Mouse (Mus musculus) heart, embryonic 11.5 days (tissue): ENCODE data around the gene Rdh5. TPM values are rescaled to one million over a fixed set of nuclear protein-coding genes. Genes with fewer than 3 reads are reported as not detected.

Experiments
- ATAC-seq: fragments of 200-750 bp; cut with Nextera tagmentation; replicated peaks from 2 replicates; pipeline ENCODE4 v1.8.0; 2017; ENCODE audit warnings: moderate library complexity; ENCODE audit not compliant: insufficient number of reproducible peaks, low FRiP score, low TSS enrichment
- H3K27ac ChIP-seq: fragments of 300-500 bp; sonication (generic); 2 replicates; pipeline ENCODE4 v1.5.1; 2014; ENCODE audit warnings: mild to moderate bottlenecking, low read depth, low read length
- H3K27me3 ChIP-seq: fragments of 300-500 bp; sonication (generic); 2 replicates; pipeline ENCODE4 v1.6.1; 2014; ENCODE audit warnings: mild to moderate bottlenecking, low read length, mixed read lengths; ENCODE audit not compliant: control insufficient read depth, insufficient read depth
- H3K36me3 ChIP-seq: fragments of 300-500 bp; sonication (generic); 2 replicates; pipeline ENCODE4 v1.6.1; 2014; ENCODE audit warnings: mild to moderate bottlenecking, low read length, moderate library complexity, mixed read lengths; ENCODE audit not compliant: control insufficient read depth, insufficient read depth
- H3K4me1 ChIP-seq: fragments of 300-500 bp; sonication (generic); 2 replicates; pipeline ENCODE4 v1.6.1; 2014; ENCODE audit warnings: low read length; ENCODE audit not compliant: control insufficient read depth, insufficient read depth
- H3K4me2 ChIP-seq: fragments of 300-500 bp; sonication (generic); 2 replicates; pipeline ENCODE4 v1.6.1; 2014; ENCODE audit warnings: mild to moderate bottlenecking, moderate library complexity
- H3K4me3 ChIP-seq: fragments of 300-500 bp; sonication (generic); 2 replicates; pipeline ENCODE4 v1.5.1; 2014; ENCODE audit warnings: low read depth, low read length
- H3K9ac ChIP-seq: fragments of 300-500 bp; sonication (generic); 2 replicates; pipeline ENCODE4 v1.6.1; 2014; ENCODE audit warnings: mild to moderate bottlenecking, low read depth, low read length, moderate library complexity
- H3K9me3 ChIP-seq: fragments of 300-500 bp; sonication (generic); replicated peaks from 2 replicates; pipeline ENCODE4 v1.6.1; 2016; ENCODE audit warnings: low read length; ENCODE audit not compliant: control insufficient read depth
- WGBS: fragments of 180-500 bp; shearing (Covaris S2); extraction: QIAGEN DNeasy Blood & Tissue Kit; methylation state at CpG from one replicate; pipeline ENCODE4 v1.1.7; 2014; ENCODE audit not compliant: insufficient replicate concordance; 5-methylcytosine and 5-hydroxymethylcytosine counted together
- polyA plus RNA-seq: library from polyadenylated mRNA; unstranded; fragments of >200 nt; fragmentation: Nextera tagmentation; extraction: Ambion mirVana; gene quantifications from 2 replicates; pipeline ENCODE4 v1.2.1, GENCODE M21; 2014

Rdh5 gene
- polyA plus RNA-seq, 1 experiment from 2014 or later = 8.1 TPM

DNA sequence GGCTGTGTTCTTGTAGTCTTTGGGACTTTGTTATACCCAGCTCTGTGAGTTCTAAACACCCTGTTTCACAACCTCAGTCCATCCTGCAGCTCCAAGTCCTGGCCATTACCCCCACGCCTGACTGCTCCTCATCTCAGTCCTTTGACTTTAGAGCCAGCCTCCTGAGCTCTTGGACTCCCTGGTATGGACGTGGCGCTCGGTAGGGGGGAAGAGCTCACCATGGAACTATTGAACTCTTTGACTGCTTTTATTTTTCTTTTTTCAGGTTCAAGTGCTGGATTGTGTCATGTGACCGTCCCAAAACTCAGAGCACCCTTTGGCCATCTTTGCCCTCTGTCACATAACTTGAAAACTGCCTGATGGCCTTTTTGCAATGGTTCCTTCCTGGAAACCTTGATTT is 40.6 kb downstream of the Rdh5 start:
- Histone ChIP-seq H3K27ac (no peak overlapping the region), H3K27me3 (no peaks in the 10 kb centered on the region), H3K4me3 (no peak overlapping the region), H3K36me3 (no peaks in the 10 kb centered on the region), H3K9ac (no peak overlapping the region), H3K9me3 (no peaks in the 10 kb centered on the region), H3K4me1 (0 out of 2 replicates have a peak, but pooled peaks cover 3% of the 10 kb centered on the region), H3K4me2 (no peak overlapping the region)
- WGBS = 92% methylated on average over 5 of the region's 5 CpGs
- no peak for ATAC-seq

DNA sequence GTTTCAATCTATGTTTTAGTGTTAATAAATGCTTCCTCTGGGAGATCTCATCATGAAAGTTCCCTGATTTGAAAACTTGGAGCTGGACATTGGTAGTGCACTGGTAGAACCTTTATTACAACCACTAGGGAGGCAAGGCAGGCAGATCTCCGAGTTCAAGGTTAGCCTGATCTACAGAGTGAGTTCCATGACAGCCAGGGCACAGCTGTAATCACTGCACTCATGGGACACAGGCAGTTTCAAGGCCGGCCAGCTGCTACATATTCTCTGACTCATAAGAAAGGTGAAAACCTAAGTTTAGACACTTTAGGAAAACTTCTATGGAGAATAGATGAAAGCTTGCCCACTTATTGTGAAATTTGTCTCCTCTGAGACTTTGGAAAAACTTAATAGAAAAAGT is 43.9 kb downstream of the Rdh5 start:
- no peaks in the 10 kb centered on the region for H3K4me1 ChIP-seq
- no peak overlapping the region for H3K9ac ChIP-seq
- no peaks in the 10 kb centered on the region for H3K9me3 ChIP-seq
- no peak overlapping the region for H3K4me2 ChIP-seq
- no peak overlapping the region for H3K27ac ChIP-seq
- H3K27me3 ChIP-seq = no peaks in the 10 kb centered on the region
- H3K36me3 ChIP-seq = peaks cover 3% of the 10 kb centered on the region
- H3K4me3 ChIP-seq = no peak overlapping the region
- whole genome bisulfite sequencing = 89% methylated on average over 2 of the region's 2 CpGs
- ATAC-seq = no peak

DNA sequence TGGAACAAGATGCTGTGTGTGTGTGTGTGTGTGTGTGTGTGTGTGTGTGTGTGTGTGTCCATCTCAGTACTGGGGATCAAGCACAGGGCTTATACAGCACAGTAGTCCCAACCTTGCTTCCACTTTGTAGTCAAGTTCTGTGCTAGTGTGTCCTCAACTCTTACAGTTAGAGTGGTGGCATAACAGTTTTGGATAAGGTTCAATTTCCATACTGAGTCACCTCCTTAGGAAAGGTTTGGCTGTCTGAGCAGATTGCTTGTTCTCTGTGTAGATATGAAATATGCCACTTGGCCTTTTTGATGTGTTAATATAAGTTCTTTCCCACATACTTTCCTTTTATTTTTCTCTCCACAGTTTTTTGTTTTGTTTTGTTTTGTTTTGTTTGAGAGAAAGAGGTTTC is 44.4 kb downstream of the Rdh5 start:
- H3K4me3 ChIP-seq = no peak overlapping the region
- no peaks in the 10 kb centered on the region for H3K4me1 ChIP-seq
- no peak overlapping the region for H3K4me2 ChIP-seq
- H3K9ac ChIP-seq = no peak overlapping the region
- no peak overlapping the region for H3K27ac ChIP-seq
- H3K27me3 ChIP-seq = no peaks in the 10 kb centered on the region
- H3K9me3 ChIP-seq = no peaks in the 10 kb centered on the region
- H3K36me3 ChIP-seq = peaks cover 7% of the 10 kb centered on the region
- ATAC-seq = no peak

DNA sequence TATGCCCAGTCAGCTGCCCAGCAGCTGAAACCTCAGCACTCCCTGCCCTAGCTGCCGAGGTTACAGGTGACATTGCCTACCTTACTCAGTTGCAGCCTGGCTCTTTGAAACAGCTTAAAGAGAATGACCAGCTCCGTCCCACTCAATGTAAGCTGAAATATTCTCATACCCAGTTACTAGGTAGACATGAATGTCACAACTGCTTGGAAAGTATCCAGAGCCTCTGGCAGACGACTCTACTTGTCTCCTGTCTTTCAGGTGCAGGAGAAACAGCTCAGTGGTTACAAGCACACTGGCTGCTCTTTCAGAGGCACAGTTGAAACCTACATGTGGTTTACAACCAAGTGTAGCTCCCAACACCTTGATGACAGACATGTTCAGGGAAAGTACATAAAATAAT is 52.3 kb downstream of the Rdh5 start:
- 82% methylated on average over 3 of the region's 3 CpGs for WGBS
- H3K9me3 ChIP-seq = no peaks in the 10 kb centered on the region
- no peaks in the 10 kb centered on the region for H3K27me3 ChIP-seq
- H3K27ac ChIP-seq = no peak overlapping the region
- H3K9ac ChIP-seq = no peak overlapping the region
- ATAC-seq = no peak
- no peak overlapping the region for H3K4me2 ChIP-seq
- H3K4me3 ChIP-seq = no peak overlapping the region
- no peaks in the 10 kb centered on the region for H3K4me1 ChIP-seq
- peaks cover 21% of the 10 kb centered on the region for H3K36me3 ChIP-seq

DNA sequence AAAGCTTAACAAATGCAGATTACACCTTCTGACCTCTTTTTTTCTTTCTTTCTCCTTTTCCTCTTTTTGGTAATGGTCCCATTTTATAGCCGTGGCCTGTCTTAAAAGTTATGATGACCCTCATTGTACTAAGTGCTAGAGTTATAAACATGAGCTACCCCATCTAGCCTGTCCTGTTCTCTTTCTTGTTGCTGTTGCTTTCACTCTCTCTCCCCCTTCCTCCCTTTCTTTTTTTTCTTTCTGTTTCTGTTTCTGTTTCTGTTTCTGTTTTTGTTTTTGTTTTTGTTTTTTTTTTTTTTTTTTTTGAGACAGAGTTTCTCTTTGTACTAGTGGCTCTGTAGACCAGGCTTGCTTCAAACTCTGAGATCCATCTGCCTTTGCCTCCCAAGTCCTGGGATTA is 56.2 kb downstream of the Rdh5 start:
- Histone ChIP-seq H3K27me3 (no peaks in the 10 kb centered on the region), H3K9me3 (no peaks in the 10 kb centered on the region), H3K27ac (no peak overlapping the region), H3K4me1 (no peaks in the 10 kb centered on the region), H3K36me3 (peaks cover 10% of the 10 kb centered on the region), H3K9ac (no peak overlapping the region), H3K4me3 (no peak overlapping the region), H3K4me2 (no peak overlapping the region)
- ATAC-seq = no peak
- WGBS = 95% methylated on average over 1 of the region's 1 CpGs

DNA sequence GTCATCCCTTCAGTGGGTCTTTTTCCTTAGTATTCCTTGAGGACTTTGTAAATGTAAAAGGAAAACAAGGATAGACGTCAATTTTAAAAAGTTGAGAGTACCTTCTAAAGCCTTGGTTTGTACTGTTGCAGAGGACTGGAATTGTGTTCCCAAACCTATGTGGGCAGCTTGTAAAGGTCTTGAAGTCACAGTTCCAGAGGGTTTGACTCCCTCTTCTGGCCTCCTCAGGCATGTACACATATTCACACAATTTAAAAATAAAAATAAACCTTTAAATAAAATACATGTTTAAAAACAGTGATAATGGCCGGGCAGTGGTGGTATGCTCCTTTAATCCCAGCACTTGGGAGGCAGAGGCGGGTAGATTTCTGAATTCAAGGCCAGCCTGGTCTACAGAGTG is 56.6 kb downstream of the Rdh5 start:
- no peak for ATAC-seq
- no peak overlapping the region for H3K4me2 ChIP-seq
- peaks cover 7% of the 10 kb centered on the region for H3K36me3 ChIP-seq
- no peak overlapping the region for H3K4me3 ChIP-seq
- H3K27me3 ChIP-seq = no peaks in the 10 kb centered on the region
- H3K9me3 ChIP-seq = no peaks in the 10 kb centered on the region
- no peaks in the 10 kb centered on the region for H3K4me1 ChIP-seq
- H3K9ac ChIP-seq = no peak overlapping the region
- WGBS = 76% methylated on average over 3 of the region's 3 CpGs
- H3K27ac ChIP-seq = no peak overlapping the region

Other genes starting within 250 kb of the Rdh5 start
- 11.1 and 12.4 TPM in 2 replicates for gene Suox, start 248.8 kb downstream of the Rdh5 start, polyA plus RNA-seq
- 51.3 and 64.5 TPM in 2 replicates for gene Rab5b, start 226.6 kb downstream of the Rdh5 start, polyA plus RNA-seq
- gene Pmel, start 218.7 kb downstream of the Rdh5 start, polyA plus RNA-seq = 0.96 and 1.5 TPM in 2 replicates
- 91.1 and 98.5 TPM in 2 replicates for gene Cdk2, start 217.9 kb downstream of the Rdh5 start, polyA plus RNA-seq
- gene Dgka, start 178.0 kb downstream of the Rdh5 start, polyA plus RNA-seq = 5.6 and 5.9 TPM in 2 replicates
- 25.4 and 27.2 TPM in 2 replicates for gene Pym1, start 175.0 kb downstream of the Rdh5 start, polyA plus RNA-seq
- 0.49 and 0.57 TPM in 2 replicates for gene Mmp19, start 132.0 kb downstream of the Rdh5 start, polyA plus RNA-seq
- gene Dnajc14, start 118.8 kb downstream of the Rdh5 start, polyA plus RNA-seq = 28.7 and 37.0 TPM in 2 replicates
- gene Tmem198b, start 118.5 kb downstream of the Rdh5 start, polyA plus RNA-seq = 15.0 and 18.2 TPM in 2 replicates
- gene Sarnp, start 105.6 kb downstream of the Rdh5 start, polyA plus RNA-seq = 204 and 210 TPM in 2 replicates
- gene Ormdl2, start 101.2 kb downstream of the Rdh5 start, polyA plus RNA-seq = 50.7 and 60.3 TPM in 2 replicates
- gene Gdf11, start 31.2 kb downstream of the Rdh5 start, polyA plus RNA-seq = 4.1 and 4.5 TPM in 2 replicates
- gene Cd63, start 21.9 kb downstream of the Rdh5 start, polyA plus RNA-seq = 296 and 306 TPM in 2 replicates
- gene Bloc1s1, start 1.1 kb upstream of the Rdh5 start, polyA plus RNA-seq = 195 and 206 TPM in 2 replicates
- gene Itga7, start 10.9 kb upstream of the Rdh5 start, polyA plus RNA-seq = 0.43 and 0.79 TPM in 2 replicates
- gene Mettl7b, start 38.1 kb upstream of the Rdh5 start, polyA plus RNA-seq = not detected in 2 replicates
- gene Olfr9, start 66.5 kb upstream of the Rdh5 start, polyA plus RNA-seq = not detected in 2 replicates
- gene Olfr763, start 87.9 kb upstream of the Rdh5 start, polyA plus RNA-seq = not detected in 2 replicates
- gene Olfr764-ps1, start 117.0 kb upstream of the Rdh5 start, polyA plus RNA-seq = not detected in 2 replicates
- not detected in 2 replicates for gene Olfr765, start 127.1 kb upstream of the Rdh5 start, polyA plus RNA-seq
- gene Olfr766-ps1, start 146.1 kb upstream of the Rdh5 start, polyA plus RNA-seq = not detected in 2 replicates
- not detected in 2 replicates for gene Olfr767, start 160.0 kb upstream of the Rdh5 start, polyA plus RNA-seq
- not detected in 2 replicates for gene Olfr768, start 176.5 kb upstream of the Rdh5 start, polyA plus RNA-seq
- not detected in 2 replicates for gene Olfr769, start 195.0 kb upstream of the Rdh5 start, polyA plus RNA-seq
- gene Olfr770, start 216.1 kb upstream of the Rdh5 start, polyA plus RNA-seq = not detected in 2 replicates
- not detected in 2 replicates for gene Olfr771, start 241.9 kb upstream of the Rdh5 start, polyA plus RNA-seq